Mouse (Mus musculus) fat pad, adult 2 months (tissue): ENCODE measurements at regions not wholly inside any gene's neighbourhood (a gene's known extent, or its start where the extent isn't known, plus 50 kb on each side); places are given as distances from the start of the nearest gene placed in this dataset.
"Not testable (repeated sequence)": the region's sequence is repeated elsewhere in the genome, so short reads cannot be mapped to it uniquely, and the experiment has no call there.

Source experiments
- DNase-seq: peaks from one replicate; pipeline ENCODE4 v3.0.0-alpha.2; 2011; ENCODE audit warnings: low read depth, low spot score; ENCODE audit errors: extremely low read depth

DNA sequence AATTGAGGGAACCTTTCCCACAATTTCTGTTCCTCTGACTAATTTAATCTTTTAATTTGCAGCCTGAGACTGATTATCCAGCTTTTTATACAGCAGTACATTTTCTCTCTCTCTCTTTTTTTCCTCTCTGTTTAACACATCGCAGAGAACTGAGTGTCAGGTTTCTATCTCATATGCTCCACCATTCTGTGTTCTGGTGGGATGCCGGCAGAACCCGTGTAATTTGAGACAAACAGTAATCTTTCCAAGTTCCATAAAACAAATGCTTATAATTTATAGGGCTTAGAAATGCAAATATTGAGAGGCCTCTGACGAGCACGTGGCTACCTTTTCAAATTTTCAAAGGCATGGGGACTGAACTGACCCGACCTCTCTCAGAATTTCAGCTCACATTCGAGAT is 59.1 kb downstream of the Zbtb18 start:
- DNase-seq = no peak

DNA sequence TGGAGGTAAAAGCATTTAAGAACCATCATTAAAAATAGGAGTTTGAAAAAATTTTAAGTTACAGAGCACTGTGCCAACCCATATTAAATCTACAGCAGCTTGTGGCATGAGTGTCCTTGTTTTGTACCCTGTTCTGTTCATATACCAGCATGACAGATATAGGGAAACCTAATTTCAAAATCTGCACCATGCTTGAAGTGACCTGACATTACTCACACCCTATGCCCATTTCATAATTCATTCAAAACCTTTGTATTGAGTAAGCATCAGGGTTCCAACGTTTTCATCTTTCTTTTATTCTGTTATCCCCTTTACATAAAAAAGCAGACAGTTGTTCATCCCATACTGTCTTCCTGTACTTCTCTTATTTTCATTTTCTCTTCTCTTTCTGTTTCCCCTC is 61.8 kb downstream of the Zbtb18 start:
- DNase-seq = no peak

DNA sequence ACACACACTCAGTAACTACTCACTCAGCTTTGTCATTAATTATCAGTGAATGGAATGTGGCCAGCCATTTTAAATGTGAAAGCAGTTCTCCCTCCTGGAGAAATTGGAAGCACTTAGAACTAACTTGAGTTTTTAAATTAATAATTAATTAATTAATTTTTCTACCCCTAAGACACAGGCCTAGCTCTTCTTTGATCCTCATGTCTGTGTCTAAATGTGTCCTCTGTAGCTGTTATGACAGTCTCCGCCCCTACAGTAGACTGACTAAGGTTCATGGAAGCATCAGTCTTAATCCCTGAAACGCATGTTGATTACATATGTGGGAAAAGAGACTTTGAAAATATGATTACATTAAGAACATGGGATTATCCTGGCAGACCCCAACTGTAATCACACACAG is 62.6 kb downstream of the Zbtb18 start:
- DNase-seq = no peak

DNA sequence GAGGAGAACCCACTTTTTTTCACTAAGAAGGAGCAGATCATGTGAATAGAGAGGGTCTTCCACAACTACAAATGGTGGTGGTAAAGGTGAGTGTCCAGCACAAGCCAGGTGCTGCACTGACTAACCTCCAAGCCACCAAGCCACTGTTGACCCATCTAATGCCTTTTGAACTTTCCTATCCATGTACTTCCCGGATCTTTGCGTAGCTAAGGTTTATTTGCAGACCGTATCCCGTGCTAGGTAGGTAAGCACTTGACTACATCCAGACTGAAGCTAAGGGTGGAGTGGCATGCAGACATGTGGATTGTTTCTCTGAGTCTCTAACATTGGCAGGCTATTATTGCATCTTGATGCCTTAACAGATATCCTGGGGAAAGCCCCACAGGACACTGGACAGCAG is 65.2 kb downstream of the Zbtb18 start:
- DNase-seq = not testable (repeated sequence)

DNA sequence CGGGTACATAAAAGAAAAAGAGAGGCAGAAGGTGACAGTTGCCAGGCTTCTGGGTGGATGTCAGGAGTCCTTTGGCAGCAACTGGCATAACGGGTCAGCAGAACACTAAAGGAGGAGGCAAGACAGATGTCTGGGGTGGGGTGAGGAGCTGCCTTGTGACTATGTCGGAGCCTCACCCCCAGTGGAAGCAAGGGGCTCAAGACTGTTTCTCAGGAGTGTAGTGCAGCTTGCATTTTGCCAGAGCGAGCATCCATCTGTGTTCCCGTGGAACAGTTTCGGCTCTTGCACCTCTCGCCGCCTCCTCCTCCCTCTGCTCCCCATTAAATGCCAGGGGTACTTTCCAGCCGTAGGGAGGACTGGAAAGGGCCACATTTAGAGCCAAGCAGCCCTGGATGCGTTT is 67.6 kb downstream of the Zbtb18 start:
- no peak for DNase-seq

DNA sequence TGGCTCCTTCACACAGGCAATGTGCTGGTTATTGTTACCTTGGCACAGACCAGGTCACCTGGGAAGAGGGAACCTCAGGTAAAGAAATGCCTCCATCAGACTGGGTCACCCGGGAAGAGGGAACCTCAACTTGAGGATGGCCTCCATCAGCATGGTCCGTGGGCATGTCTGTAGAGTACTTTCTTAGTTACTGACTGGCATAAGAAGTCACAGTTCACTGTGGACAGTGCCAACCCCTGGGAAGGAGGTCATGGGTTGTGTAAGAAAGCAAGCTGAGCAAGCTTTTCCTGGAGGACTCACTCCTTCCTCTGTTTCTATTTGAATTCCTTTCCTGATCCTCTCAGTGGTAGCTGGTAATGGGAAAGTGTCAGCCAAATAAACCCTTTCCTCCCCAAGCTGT is 70.0 kb downstream of the Zbtb18 start:
- no peak for DNase-seq

DNA sequence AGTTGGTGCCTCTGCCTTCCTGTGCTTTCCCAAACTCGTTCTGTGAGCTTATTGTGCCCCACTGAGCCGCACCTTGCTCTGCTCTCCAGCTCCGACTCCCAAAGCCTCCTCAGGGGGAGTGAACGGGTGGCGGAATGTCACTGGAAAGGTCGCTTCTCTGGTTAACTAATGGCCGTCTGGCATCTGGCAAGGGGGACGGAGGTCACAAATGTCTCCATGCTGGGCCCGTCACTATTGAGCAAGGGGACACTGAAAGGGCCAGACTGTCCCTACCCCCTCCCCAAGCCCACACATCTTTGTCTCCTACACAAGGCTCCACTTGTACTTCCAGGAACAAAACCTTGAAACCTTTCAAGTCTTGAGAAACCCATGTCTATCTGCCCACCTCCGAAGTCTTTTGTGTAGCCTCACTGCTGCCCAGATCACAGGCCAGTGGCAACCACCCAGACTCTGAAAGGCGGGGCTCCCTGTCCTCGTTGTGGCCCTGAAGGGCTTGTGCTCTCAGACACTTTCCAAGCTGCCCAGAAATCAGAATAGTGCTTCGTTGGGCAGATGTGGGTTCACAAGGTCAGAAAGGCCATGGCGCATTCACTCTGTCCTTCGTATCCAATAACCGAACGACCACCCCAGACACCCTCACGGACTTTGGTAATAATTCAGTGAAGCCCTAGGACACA is 75.9 kb downstream of the Zbtb18 start:
- DNase-seq = no peak

DNA sequence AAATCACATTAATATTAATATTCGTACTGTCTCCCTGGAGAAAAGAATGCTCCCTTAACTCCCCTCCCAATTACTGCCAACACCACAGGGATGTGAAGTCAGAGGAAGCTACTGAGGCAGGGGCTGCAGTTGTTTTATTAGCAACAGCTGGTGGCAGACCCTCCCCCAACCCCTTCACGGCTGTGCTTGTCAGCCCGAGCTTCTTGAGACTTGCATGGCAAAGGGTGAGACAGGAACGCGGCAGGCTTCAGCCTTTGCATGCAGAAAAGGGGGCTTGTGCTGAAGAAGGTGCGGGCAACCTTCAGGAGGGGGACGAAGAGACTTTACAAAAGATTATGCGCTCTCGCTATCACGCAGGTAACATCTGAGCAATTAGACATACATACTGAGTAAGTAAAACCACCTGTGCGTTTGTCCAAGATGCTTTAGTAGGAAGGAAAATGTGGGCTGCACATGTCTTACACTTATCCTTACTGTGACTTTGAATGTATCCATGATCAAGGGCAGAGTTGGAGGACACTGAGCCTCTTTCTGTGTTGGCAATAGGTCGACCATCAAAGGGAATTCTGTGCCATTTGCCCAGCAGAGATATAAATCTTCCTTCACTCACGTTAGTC is 76.9 kb downstream of the Zbtb18 start:
- DNase-seq = no peak

DNA sequence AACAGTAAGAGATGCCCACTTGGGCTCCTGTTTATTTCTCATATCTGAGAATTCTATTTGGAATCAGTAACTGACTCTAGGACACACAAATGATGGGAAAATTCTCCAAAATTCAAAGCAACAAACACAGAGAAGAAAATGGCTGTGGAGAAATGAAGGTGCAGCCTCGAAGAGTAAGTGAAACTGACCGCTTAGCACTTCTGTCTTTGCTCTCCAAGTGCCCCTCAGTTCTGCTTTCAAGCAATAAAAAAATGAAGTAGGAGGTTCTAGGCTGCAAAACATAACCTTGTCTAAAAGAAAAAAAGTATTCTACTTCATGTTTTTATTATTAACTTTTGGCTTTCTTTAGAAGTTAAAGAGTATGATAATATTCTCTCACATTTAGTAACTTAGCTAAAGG is 79.0 kb downstream of the Zbtb18 start:
- no peak for DNase-seq

DNA sequence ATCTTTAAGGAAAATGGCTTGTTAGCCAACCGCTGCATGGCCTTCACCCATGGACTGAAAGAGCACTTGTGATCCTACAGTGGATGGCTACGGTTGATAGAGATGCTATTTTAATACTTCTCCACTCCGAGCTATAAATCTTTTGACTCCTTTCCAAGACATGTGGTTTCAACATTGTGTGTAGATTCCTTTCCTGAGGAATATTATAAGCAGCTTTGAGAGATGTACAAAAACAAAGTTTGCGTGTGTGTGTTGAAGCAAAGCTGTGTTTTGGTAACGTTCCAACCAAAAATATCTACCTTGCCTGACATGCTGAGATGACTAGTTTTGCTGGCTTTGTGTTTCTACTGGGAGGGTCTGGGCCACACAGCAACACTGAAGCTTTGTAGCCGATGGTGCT is 83.0 kb downstream of the Zbtb18 start:
- no peak for DNase-seq

DNA sequence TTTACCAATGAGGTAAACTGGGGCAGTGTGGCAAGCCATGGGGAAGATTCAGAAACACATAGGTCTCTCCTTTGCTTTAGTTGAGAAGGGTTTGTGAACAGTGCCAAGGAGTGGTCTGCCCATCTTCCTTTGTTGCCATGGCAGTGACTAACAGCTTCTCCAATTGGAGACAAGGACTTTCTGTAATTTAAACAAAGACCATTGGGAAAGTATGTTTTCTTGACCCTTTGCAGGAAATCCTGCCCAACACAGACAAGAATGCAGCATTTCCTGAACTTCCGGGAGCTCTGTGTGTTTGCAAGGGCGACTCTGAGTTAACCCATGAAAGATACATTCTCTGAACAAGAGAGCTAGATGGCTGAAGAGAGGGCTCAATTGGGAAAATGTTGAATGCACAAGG is 89.6 kb downstream of the Zbtb18 start:
- no peak for DNase-seq

DNA sequence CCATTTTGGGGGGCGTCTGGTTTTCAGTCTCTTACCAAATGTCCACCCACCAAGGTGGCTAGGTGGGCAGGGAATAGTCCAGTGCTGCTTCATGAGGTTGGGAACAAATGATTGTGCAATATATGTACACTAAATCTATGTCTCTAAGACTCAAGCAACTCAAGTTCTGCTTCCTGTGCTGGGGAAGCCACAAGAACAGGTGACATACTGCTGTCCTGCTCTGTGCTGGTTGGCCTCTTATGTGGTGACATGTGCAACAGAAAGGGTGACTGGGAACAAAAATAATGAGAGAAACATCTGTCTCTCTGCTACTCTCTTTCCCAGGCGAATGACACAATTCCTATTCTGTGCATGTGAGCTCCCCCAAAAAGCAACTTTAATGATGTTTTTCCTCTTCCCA is 90.5 kb downstream of the Zbtb18 start:
- DNase-seq = no peak

DNA sequence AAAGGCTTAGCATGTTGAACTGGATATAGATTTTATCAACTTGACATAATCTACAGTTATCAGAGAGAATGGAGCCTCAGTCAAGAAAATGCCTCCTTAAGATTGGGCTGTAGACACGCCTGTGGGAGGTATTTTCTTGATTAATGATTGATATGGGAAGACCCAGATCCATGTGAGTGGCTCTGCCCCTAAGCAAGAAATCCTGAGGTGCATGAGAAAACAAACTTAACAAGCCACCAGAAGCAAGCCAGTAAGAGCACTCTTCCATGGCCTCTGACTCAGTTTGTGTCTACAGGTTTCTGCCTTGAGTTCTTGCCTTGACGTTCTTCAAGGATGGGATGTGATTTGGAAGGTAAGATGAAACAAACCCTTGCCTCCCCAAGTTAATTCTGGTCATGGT is 91.2 kb downstream of the Zbtb18 start:
- DNase-seq = no peak

DNA sequence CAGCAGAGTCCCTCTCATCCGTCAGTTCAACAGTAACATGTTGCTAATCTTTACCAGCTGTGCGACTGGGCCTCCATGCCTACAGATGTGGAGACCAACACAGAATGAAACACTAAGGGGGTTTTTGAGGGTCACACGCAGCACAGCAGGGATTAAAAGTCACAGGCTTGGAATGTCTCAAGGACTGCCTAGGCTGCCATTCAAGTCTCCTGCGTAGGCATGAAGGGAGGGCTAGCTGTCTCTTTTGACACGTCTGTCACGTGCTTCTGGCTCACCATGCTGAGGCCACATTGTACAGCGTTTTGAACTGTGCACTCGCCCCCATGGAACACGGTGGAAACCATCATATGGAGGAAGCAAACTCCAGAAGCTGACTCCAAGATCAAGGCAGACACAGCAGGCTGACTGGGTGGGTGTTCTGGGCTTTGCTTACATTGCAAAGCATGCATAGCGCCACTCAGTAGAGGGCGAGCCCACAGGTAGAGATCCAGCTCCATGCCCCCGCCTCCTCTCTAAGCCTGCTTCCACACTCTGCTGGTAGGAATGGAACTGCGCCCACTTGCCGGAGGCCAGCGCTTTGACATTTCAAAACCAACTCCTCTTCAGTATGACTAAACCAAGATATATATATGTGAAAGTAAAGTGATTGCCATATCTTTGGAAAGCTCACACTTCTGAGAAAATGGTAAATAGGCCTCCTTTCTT is 103.0 kb downstream of the Zbtb18 start:
- peak; percentile 7 for DNase-seq

DNA sequence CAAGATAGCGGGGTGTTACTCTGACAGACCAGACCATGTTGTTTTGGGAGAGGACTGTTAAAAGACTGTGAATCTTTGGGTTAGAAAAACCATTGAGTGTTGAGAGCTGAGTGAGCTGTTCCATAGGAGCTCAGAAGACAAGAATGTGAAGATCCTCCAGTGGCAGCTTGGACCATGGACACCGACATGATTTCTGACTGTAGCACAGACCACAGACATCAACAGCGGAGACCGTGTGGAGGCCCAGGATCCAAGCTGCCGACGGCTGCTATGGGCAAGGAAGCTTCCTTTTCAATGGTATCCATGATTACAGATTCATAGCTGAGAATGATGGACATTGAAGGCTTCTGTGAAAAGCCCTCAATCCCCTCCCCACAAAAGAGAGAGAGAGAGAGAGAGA is 105.6 kb downstream of the Zbtb18 start:
- DNase-seq = no peak

DNA sequence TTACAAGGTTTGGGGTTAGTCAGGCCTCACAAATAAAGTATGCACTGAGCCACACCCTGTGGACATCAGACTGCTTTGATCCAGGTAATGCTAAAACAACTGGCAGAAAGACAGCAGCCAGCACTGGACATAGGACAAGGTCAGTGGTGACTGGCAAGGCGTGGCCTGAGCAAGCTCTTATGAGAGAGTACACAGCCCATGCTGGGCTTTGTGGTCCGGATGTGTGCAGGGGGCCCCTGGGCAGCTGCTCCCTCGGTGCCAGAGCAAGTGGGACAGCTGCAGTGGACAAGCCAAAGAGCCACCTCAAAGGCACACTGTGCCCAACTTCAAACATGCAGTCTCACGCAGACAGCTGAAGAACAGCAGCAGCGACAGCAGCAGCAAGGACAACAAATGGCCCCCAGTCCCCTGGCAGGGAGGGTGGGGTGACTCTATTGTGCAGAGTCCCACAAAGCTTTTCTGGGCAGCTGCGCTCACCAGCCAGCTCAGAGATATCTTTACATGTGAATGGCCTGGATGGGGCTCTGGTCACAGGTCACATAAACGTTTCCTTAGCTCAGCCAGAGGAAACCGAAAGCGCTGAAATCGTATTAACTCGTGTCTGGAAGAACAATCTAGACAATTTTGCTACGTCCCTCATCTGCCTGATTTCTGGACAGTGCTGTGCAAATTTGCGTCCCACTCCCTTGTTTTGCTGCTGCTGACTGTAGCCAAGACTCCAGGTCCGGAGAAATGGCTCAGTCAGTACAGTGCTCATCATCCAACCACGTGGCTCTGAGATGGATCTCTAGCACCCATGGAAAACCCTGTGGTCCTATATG is 113.5 kb downstream of the Zbtb18 start:
- no peak for DNase-seq

DNA sequence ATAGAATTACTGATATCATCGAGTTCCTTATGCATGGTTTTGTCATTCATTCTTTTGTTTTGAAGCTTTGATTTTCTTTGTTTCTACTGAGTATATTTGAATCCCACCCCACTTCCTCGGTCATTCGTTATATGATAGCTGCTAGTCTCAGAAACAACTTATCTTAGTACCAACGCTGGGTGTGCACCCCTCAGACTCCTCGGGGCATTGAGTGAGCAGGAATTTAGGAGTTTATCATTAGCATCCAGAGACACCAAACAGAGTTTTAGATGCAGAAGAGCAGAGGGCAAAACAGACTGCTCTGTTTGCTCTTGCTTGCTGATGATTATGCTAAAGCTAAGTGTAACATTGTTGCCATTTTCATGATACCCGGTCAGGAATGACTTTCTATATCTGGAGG is 115.3 kb downstream of the Zbtb18 start:
- DNase-seq = no peak

DNA sequence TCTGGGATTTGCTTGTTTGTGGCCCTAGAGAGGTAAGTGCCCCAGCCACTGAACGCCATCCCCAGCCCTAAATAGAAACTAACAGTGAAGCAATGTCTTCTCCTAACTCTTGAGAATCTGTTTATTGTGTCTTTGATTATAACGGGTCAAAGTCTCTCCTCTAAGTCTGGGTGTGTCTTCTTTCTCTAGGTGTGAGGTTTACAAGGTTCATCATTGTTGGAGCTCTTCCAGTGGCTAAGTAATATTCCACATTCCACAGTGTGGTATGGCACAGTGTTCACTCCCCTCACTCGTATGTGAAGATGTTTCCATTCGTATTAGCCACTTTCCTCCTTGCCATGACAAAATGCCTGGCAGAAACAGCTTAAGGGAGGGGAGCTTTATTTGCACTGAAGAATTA is 115.7 kb downstream of the Zbtb18 start:
- DNase-seq = no peak

DNA sequence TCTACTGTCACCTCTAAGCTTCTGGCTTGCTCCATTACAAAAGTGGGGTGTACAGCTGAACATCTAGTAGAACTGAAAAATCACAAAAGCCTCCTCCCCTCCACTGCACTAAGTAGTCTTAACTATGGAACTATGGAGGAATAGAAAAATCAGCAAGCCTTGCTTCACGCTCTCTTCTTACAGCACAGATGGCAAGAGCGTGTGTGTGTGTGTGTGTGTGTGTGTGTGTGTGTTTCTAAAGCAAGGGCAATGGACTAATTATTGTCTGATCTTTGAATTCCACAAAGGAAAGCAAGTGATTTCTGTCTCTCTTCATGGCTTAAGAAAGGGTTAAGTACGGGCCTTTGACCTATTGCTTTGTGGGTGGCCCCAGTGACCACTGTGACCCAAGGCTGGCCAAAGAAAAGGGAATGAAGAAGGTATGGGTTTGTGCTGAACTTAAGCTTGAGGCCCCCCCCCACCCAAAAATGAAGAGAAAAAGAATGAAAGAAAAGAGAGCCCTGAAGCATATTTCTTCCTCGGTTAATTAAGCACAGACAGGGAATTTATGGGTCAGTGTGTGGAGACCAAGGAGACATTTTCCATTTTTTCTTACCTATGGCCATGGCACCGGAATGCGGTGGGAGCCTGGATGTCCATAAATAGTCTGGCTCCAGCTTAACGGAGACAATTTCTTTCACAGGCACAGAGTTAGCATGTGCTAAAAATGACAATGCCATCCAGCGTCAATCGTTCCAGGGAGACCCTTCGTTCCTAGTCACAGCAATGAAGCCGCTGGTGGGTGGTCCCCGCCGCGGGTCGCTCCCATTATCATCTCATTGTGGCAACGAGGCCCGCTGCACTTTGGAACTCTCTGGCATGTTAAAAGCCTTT is 119.8 kb downstream of the Zbtb18 start:
- no peak for DNase-seq

DNA sequence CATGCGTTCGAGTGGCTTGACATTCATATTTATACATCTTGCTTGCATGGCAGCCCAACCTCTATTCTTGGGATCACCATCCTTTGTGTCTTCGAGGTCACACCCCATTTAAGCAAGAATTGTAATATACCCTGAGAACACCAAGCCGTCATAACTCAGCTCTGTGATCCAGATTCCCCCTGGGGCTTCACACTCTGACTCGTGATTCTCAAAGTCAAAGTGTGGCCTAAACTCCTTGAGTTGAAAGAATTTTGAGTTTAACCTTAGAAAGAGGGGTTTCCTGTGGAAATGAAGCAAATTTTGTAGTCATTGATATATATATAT is 120.4 kb downstream of the Zbtb18 start:
- no peak for DNase-seq

DNA sequence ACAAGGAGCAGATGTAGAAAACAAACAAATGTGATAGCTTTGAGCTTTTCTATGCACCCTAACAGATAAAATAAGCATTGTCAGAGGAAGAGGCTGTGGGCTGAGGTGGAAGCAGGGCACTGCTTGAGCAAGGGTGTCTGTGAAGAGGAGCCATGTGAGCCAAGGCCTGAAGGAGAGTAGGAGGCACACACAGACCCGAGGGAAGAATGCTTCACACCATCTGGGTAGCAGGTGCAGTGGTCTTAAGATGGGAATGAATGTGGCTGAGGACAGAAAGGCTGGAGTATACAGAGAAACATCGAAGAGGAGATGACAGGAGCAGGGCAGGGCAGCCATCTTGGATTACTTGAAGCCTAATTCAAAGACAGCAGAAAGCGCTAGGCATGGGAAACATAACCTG is 123.5 kb downstream of the Zbtb18 start:
- no peak for DNase-seq
